In genomic region chr1:80107747-80108476, GRCm38 (mm10) we compare ENCODE assay signal across 11 mouse cellular contexts.
"Had no signal": no experiment of that assay in that cellular context is flagged by ENCODE, and none has a peak within 500 bp of the region (broad histone marks: within the 10 kb centered on the region; RNA-seq: fewer than 3 reads in every experiment).

No protein-coding gene starts in this region.

- ATAC-seq: intestine, postnatal 0 days had no signal

- DNase-seq: kidney, adult 8-10 months; layer of hippocampus, postnatal 36 days; left cerebral cortex, postnatal 4 days; liver, embryonic 13.5 days; lung, adult 2 months; lung, postnatal 14 days; lung, postnatal 4 days; midbrain, embryonic 14.5 days; right cerebral cortex, postnatal 4 days; thymus, postnatal 25 days had no signal
